Comparison of ENCODE assay signal across 9 mouse cellular contexts in genomic region chr11:84031971-84032370, GRCm38 (mm10). TPM values are rescaled to one million over a fixed set of nuclear protein-coding genes. Genes with fewer than 3 reads are reported as not detected.
DNase-seq lines count a peak whose midpoint lies in the region; ATAC-seq and TF ChIP-seq lines count a peak whose summit lies in the region.
"Had no signal": no experiment of that assay in that cellular context is flagged by ENCODE, and none has a peak within 500 bp of the region (broad histone marks: within the 10 kb centered on the region; RNA-seq: fewer than 3 reads in every experiment).

No protein-coding gene starts in this region.

- H3K79me2 ChIP-seq in liver, adult 2 months (ENCODE audit: control insufficient read depth, insufficient read depth, low read length), result no peaks in the 10 kb centered on the region; the same call in 1 of the 2 replicates

- no peak overlapping the region for H3K4me2 ChIP-seq in liver, embryonic 12.5 days
- H3K4me2 ChIP-seq in limb, embryonic 14.5 days (replicated peaks; ENCODE audit: low read depth, low read length, severe bottlenecking), result no peak overlapping the region
- H3K4me2 ChIP-seq in stomach, postnatal 0 days (replicated peaks; ENCODE audit: low read depth), result no peak overlapping the region
- H3K4me2 ChIP-seq: heart, embryonic 13.5 days had no signal

- H3K4me3 ChIP-seq in liver, adult 2 months (ENCODE audit: insufficient read depth, low read depth, low read length), result no peak overlapping the region
- H3K4me3 ChIP-seq in liver, embryonic 12.5 days, result no peak overlapping the region
- H3K4me3 ChIP-seq in limb, embryonic 14.5 days (replicated peaks; ENCODE audit: low read length), result no peak overlapping the region
- no peak overlapping the region for H3K4me3 ChIP-seq in stomach, postnatal 0 days (ENCODE audit: low read depth, low read length)
- H3K4me3 ChIP-seq: heart, embryonic 13.5 days had no signal

- peaks cover 28% of the 10 kb centered on the region for H3K4me1 ChIP-seq in liver, adult 2 months (ENCODE audit: control insufficient read depth, insufficient read depth, low read length)
- H3K4me1 ChIP-seq in liver, embryonic 12.5 days, result no peaks in the 10 kb centered on the region
- H3K4me1 ChIP-seq in limb, embryonic 14.5 days (ENCODE audit: control insufficient read depth, insufficient read depth, low read length), result no peaks in the 10 kb centered on the region
- no peaks in the 10 kb centered on the region for H3K4me1 ChIP-seq in stomach, postnatal 0 days (replicated peaks; ENCODE audit: control insufficient read depth, insufficient read depth)

- WGBS in liver, adult 2 months, result 33% methylated on average over 9 of the region's 9 CpGs
- WGBS in liver, embryonic 12.5 days (ENCODE audit: insufficient replicate concordance), result 52% methylated on average over 9 of the region's 9 CpGs
- WGBS in limb, embryonic 14.5 days, result 51% methylated on average over 9 of the region's 9 CpGs
- 49% methylated on average over 9 of the region's 9 CpGs for WGBS in stomach, postnatal 0 days

- no peak overlapping the region for H3K9ac ChIP-seq in liver, adult 2 months (ENCODE audit: low read depth, low read length)
- H3K9ac ChIP-seq in liver, embryonic 12.5 days, result no peak overlapping the region
- no peak overlapping the region for H3K9ac ChIP-seq in limb, embryonic 14.5 days (ENCODE audit: low read depth, low read length, severe bottlenecking)
- no peak overlapping the region for H3K9ac ChIP-seq in stomach, postnatal 0 days (ENCODE audit: low read length)
- H3K9ac ChIP-seq: heart, embryonic 13.5 days had no signal

- no peaks in the 10 kb centered on the region for H3K27me3 ChIP-seq in liver, adult 2 months (ENCODE audit: control insufficient read depth, insufficient read depth, low read length)
- no peaks in the 10 kb centered on the region for H3K27me3 ChIP-seq in liver, embryonic 12.5 days (replicated peaks)
- H3K27me3 ChIP-seq in limb, embryonic 14.5 days (ENCODE audit: control insufficient read depth, insufficient read depth, low read length), result no peaks in the 10 kb centered on the region
- H3K27me3 ChIP-seq in stomach, postnatal 0 days (ENCODE audit: control insufficient read depth, insufficient read depth, low read length), result no peaks in the 10 kb centered on the region

- H3K9me3 ChIP-seq in liver, embryonic 12.5 days (replicated peaks), result no peaks in the 10 kb centered on the region
- H3K9me3 ChIP-seq in limb, embryonic 14.5 days (ENCODE audit: control insufficient read depth, low read length), result no peaks in the 10 kb centered on the region
- no peaks in the 10 kb centered on the region for H3K9me3 ChIP-seq in stomach, postnatal 0 days (ENCODE audit: control insufficient read depth, low read length)
- H3K9me3 ChIP-seq: heart, embryonic 13.5 days had no signal

- TF ChIP-seq POLR2A in liver, adult 2 months (IDR thresholded peaks at IDR 0.05; ENCODE audit: extremely low read depth, insufficient read depth, low read length), result no peak
- no peak for TF ChIP-seq POLR2A in limb, embryonic 14.5 days (IDR thresholded peaks at IDR 0.05; ENCODE audit: borderline replicate concordance, extremely low read depth, insufficient read depth, insufficient read length)

- no peak overlapping the region for H3K27ac ChIP-seq in liver, adult 2 months (replicated peaks; ENCODE audit: insufficient read depth, low read depth, low read length)
- no peak overlapping the region for H3K27ac ChIP-seq in liver, embryonic 12.5 days
- H3K27ac ChIP-seq in limb, embryonic 14.5 days (replicated peaks; ENCODE audit: low read depth, low read length), result no peak overlapping the region
- H3K27ac ChIP-seq in stomach, postnatal 0 days (replicated peaks), result no peak overlapping the region
- H3K27ac ChIP-seq: heart, embryonic 13.5 days had no signal

- H3K36me3 ChIP-seq in liver, adult 2 months (ENCODE audit: control insufficient read depth, insufficient read depth, low read length), result no peaks in the 10 kb centered on the region; the same call in 1 of the 2 replicates
- H3K36me3 ChIP-seq in liver, embryonic 12.5 days, result peaks cover 70% of the 10 kb centered on the region
- H3K36me3 ChIP-seq in limb, embryonic 14.5 days (ENCODE audit: control insufficient read depth, insufficient read depth, low read length), result peaks cover 14% of the 10 kb centered on the region
- peaks cover 7% of the 10 kb centered on the region for H3K36me3 ChIP-seq in stomach, postnatal 0 days (ENCODE audit: control insufficient read depth, insufficient read depth, low read length)

- no peak for TF ChIP-seq EP300 in stomach, postnatal 0 days (optimal IDR thresholded peaks at IDR 0.05)

- TF ChIP-seq CTCF in liver, adult 2 months (IDR thresholded peaks at IDR 0.05; ENCODE audit: low read depth, low read length), result peak; percentile 68; the same call in 1 of the 2 replicates
- TF ChIP-seq CTCF in stomach, postnatal 0 days (IDR thresholded peaks at IDR 0.05; ENCODE audit: low read depth), result peak; percentile 88

- peak; percentile 67 for DNase-seq in CD4-positive, CD25-positive, alpha-beta regulatory T cell, adult 2 months (ENCODE audit: low read depth, low spot score)
- DNase-seq in liver, adult 2 months (ENCODE audit: extremely low read depth, low read depth, low spot score), result peak; percentile 57
- peak; percentile 83 for DNase-seq in adrenal gland, postnatal 14 days
- peak; percentile 29 for DNase-seq in gastrocnemius, postnatal 10 days
- DNase-seq in limb, embryonic 14.5 days (ENCODE audit: low spot score), result peak; percentile 26
- DNase-seq in stomach, postnatal 0 days (ENCODE audit: low spot score), result peak; percentile 68

- no peak for ATAC-seq in CD4-positive, CD25-positive, alpha-beta regulatory T cell, adult 4 months
- ATAC-seq in liver, embryonic 12.5 days, result no peak
- no peak for ATAC-seq in limb, embryonic 14.5 days (ENCODE audit: low FRiP score, low read depth)
- peak; percentile 41; the same call in 1 of the 2 replicates for ATAC-seq in stomach, postnatal 0 days (ENCODE audit: low FRiP score, low TSS enrichment)

RNA-seq across cellular contexts. Expression of gene Dusp14, which starts 37.1 kb away (rescaled TPM):
- polyA plus RNA-seq in CD4-positive, CD25-positive, alpha-beta regulatory T cell, adult 4 months (2017; shearing (Covaris generic)), result 1 to 10 TPM; 7.3 to 10.0 TPM
- total RNA-seq in liver, adult 2 months (2014; rRNA removed), result 0.83 and 0.87 TPM in 2 replicates
- polyA plus RNA-seq in liver, adult 2 months (2012; rRNA removed), result 4.4 and 4.5 TPM in 2 replicates
- polyA plus RNA-seq in liver, embryonic 12.5 days (2016; fragmentation: Nextera tagmentation; extraction: Ambion mirVana), result 1.1 TPM in 2 replicates
- 4.4 and 4.9 TPM in 2 replicates for total RNA-seq in adrenal gland, postnatal 14 days (2021)
- 10 to 100 TPM in 1 of 2 experiments, 1 to 10 TPM in 1; 8.5 to 10.4 TPM for total RNA-seq in gastrocnemius, postnatal 10 days (2021)
- polyA plus RNA-seq in limb, embryonic 14.5 days (2012; rRNA removed), result 15.3 and 18.2 TPM in 2 replicates
- polyA plus RNA-seq in limb, embryonic 14.5 days (2014; fragmentation: Nextera tagmentation; extraction: Ambion mirVana), result 21.9 and 23.6 TPM in 2 replicates
- polyA plus RNA-seq in stomach, postnatal 0 days (2015; fragmentation: Nextera tagmentation; extraction: Ambion mirVana), result 118 and 130 TPM in 2 replicates

Comparison
In these comparisons a context has a peak if more than half of its experiments do, and no peak if none do; other contexts are left out.
1. DNase-seq: peak in every context shown above with its lines; median percentile 83 in adrenal gland, postnatal 14 days; 68 in stomach, postnatal 0 days; 67 in CD4-positive, CD25-positive, alpha-beta regulatory T cell, adult 2 months; 57 in liver, adult 2 months; 29 in gastrocnemius, postnatal 10 days; 26 in limb, embryonic 14.5 days.